Mouse (Mus musculus) gastrocnemius, postnatal 36 days (tissue): ENCODE results near the gene Sar1b. TPM values are rescaled to one million over a fixed set of nuclear protein-coding genes. Genes with fewer than 3 reads are reported as not detected.
"Not testable (repeated sequence)": the region's sequence is repeated elsewhere in the genome, so short reads cannot be mapped to it uniquely, and the experiment has no call there.

ENCODE experiments used
- DNase-seq, 2 experiments: peaks; one replicate each; pipeline ENCODE4 v3.0.0; 2022
- intact Hi-C: fragments of 180-260 bp; cut with DNase I; formaldehyde crosslinking; loops from one replicate; pipeline ENCODE4 v1.15.1; 2025
- long read RNA-seq, 2 experiments: library from polyadenylated mRNA; stranded (forward); transcript quantifications; one replicate each; pipeline ENCODE4 v2.0.0; 2021
- total RNA-seq, 2 experiments: library from RNA; stranded (reverse); gene quantifications; 2 replicates each; pipeline ENCODE4 v1.2.3; 2021

The Sar1b gene
- 100 to 1,000 TPM; 428 to 446 TPM for total RNA-seq
- long read RNA-seq, experiment 1, transcript Sar1b-201 (7 exons, 1,201 nt): major isoform, 623 of 730 reads
- long read RNA-seq, experiment 1, partial matches to known transcripts: 31 of 730 reads
- long read RNA-seq, experiment 1, other reads (novel, unspliced or antisense): 76 of 730 reads
- long read RNA-seq, experiment 2, transcript Sar1b-201 (7 exons, 1,201 nt): major isoform, 711 of 819 reads
- long read RNA-seq, experiment 2, partial matches to known transcripts: 46 of 819 reads
- long read RNA-seq, experiment 2, other reads (novel, unspliced or antisense): 62 of 819 reads

GRCm38 (mm10) chr11:51763213-51763907 is at the start of gene Sar1b, which contains the start of gene Sec24a:
TSS of gene Sar1b (plus strand) at chr11:51763687.
TSS of gene Sec24a (minus strand) at chr11:51763634.
- DNase-seq: peak; percentile 77 to 81
- intact Hi-C loops: no loop called here

GRCm38 (mm10) chr11:51721066-51721465 is 42.4 kb upstream of the Sar1b start:
- intact Hi-C loops: no loop called here

GRCm38 (mm10) chr11:51732883-51733282 is 30.6 kb upstream of the Sar1b start:
- no peak for DNase-seq
- intact Hi-C loops: loop anchor here (10.0 kb wide), 1 partner anchor 52 kb away; no protein-coding TSS in a partner anchor

More at GRCm38 (mm10) chr11:51721066-51721465, 42.4 kb upstream of the Sar1b start:
- DNase-seq: no peak

GRCm38 (mm10) chr11:51734218-51734617 is 29.3 kb upstream of the Sar1b start:
- intact Hi-C loops: loop anchor here (10.0 kb wide), 1 partner anchor 51 kb away; no protein-coding TSS in a partner anchor
- not testable (repeated sequence) for DNase-seq

GRCm38 (mm10) chr11:51738651-51739403 is 24.7 kb upstream of the Sar1b start:
- DNase-seq: no peak
- intact Hi-C loops: loop anchor here (5.0 to 10.0 kb wide), 2 partner anchors 37 to 46 kb away; no protein-coding TSS in a partner anchor

GRCm38 (mm10) chr11:51740701-51741100 is 22.8 kb upstream of the Sar1b start:
- intact Hi-C loops: no loop called here
- DNase-seq: no peak

- DNase-seq: no peak
- intact Hi-C loops: no loop called here
Measured at GRCm38 (mm10) chr11:51746096-51746495, 17.4 kb upstream of the Sar1b start.

GRCm38 (mm10) chr11:51751623-51752225 is 11.8 kb upstream of the Sar1b start:
- intact Hi-C loops: not testable (repeated sequence)

GRCm38 (mm10) chr11:51755621-51756311 is 7.7 kb upstream of the Sar1b start:
- peak in 1 of 2 experiments; percentile 17 for DNase-seq
- intact Hi-C loops: no loop called here

More at GRCm38 (mm10) chr11:51751623-51752225, 11.8 kb upstream of the Sar1b start:
- DNase-seq: not testable (repeated sequence)

- DNase-seq: peak; percentile 90 to 94
- intact Hi-C loops: no loop called here
Measured at GRCm38 (mm10) chr11:51756352-51756771, 7.1 kb upstream of the Sar1b start.

GRCm38 (mm10) chr11:51757023-51757422 is 6.5 kb upstream of the Sar1b start:
- no peak for DNase-seq
- intact Hi-C loops: no loop called here

GRCm38 (mm10) chr11:51757625-51758024 is 5.9 kb upstream of the Sar1b start:
- DNase-seq: no peak
- intact Hi-C loops: no loop called here

GRCm38 (mm10) chr11:51758207-51758606 is 5.3 kb upstream of the Sar1b start:
- intact Hi-C loops, DNase-seq: not testable (repeated sequence)

- DNase-seq: no peak
- intact Hi-C loops: no loop called here
Measured at GRCm38 (mm10) chr11:51759251-51759650, 4.2 kb upstream of the Sar1b start.

- intact Hi-C loops: no loop called here
- DNase-seq: no peak
Measured at GRCm38 (mm10) chr11:51759941-51760657, 3.4 kb upstream of the Sar1b start.

GRCm38 (mm10) chr11:51761241-51761640 is 2.2 kb upstream of the Sar1b start:
- no peak for DNase-seq
- intact Hi-C loops: no loop called here

GRCm38 (mm10) chr11:51763955-51764354 is 468 bp downstream of the Sar1b start:
- intact Hi-C loops: no loop called here
- no peak for DNase-seq

GRCm38 (mm10) chr11:51764816-51765215 is 1.3 kb downstream of the Sar1b start:
- DNase-seq: no peak
- intact Hi-C loops: loop anchor here (5.0 kb wide), 1 partner anchor 37 kb away; no protein-coding TSS in a partner anchor
